Mouse (Mus musculus): ENCODE measurements at regions not wholly inside any gene's neighbourhood (a gene's known extent, or its start where the extent isn't known, plus 50 kb on each side); places are given as distances from the start of the nearest gene placed in this dataset.
A peak's percentile ranks its signal among the peaks of the same experiment; 100 is the strongest.

DNA sequence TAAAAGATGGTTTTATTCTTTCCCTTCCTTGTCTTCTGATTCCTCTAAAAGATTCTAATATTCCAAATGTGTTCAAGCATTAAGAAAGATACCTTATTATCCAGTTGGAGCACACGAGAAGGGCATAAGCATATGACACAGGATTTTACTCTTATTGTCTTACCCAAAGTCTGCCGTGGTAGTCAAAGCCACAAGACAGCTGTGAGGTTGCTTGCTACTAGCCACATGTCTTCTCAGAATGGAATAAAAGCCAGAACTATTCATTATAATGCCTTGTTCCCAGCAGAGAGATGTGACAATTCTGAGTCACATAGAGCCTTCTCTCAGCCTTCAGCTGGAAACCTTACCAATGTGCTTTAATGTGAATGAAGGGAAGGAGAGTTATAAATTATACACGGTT lies 71.5 kb downstream of the Pdha2 start:
- no peak for DNase-seq (ENCODE audit: low read depth, low spot score)

DNA sequence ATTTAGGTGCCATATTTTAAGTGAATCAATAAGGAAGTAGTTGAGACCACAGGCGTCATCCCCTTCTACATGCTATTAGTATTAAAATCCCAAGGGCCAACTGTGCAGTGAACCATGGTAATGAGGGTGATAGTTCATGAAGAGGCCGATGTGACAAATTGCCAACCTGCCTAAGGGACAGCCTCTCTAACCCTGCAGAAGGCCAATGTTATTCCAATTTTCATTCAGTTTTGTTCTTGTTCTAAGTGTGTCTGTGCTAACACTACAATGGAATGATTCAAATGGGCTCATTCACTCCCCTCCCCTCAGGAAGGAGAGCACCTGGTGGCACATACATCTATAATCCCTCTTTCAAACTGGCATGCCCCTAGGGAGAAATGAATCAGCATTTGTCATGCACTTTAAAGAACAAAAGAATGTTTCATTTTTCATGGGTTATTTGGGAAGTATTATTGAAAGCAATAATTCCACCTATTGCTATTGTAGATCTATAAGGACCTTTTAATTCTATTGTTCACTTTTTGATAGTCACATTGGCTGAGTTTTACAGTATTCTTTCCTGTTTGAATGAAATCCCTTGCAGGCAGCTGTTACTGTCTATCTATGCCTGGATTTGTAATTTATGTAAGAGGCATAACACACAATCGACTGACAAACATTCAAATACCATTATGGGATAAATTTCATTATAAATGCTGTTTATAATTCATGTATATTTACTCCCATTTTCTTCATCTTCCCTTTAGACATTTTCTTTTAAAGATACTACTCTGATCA lies 99.6 kb downstream of the Pdha2 start:
- DNase-seq (ENCODE audit: low read depth, low spot score): peak; percentile 89

DNA sequence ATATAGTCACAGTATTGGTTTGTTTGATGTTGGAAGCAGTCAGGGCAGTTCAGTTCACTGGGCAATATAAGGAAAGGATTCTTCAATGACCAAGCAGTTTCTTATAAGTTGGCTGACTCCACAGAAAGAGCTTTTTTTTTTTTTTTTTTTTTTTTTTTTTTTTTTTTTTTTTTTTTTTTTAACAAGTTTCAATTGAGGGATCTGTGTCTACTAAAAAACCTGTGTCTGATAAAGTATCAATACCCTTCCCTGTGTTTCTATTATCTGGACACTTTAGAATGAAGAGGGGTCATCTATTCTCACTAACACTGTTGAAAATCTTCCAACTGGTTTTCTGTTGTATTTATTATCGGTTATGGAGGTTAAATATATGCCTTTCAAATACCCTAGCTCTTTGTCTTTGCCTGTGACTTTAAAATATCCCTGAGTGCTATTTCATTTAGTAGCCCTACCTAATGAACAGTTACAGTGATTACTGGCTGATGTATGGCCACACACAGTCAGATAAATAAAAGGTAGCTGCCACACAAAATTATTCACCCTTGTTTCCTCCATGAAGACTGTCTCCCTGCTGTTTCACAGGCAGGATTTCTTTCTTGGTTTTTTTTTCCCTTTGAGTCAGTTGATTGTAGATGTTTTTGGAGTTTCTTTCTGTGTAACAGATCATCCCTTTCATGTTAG lies 100.3 kb downstream of the Pdha2 start:
- DNase-seq (ENCODE audit: low read depth, low spot score): peak; percentile 1

All from mesoderm, embryonic 11.5 days (tissue).